Mouse (Mus musculus): ENCODE measurements around the gene Gphb5. TPM values are rescaled to one million over a fixed set of nuclear protein-coding genes. Genes with fewer than 3 reads are reported as not detected.
"Not testable (repeated sequence)": the region's sequence is repeated elsewhere in the genome, so short reads cannot be mapped to it uniquely, and the experiment has no call there.

The Gphb5 gene
- polyA plus RNA-seq, 1 experiment = not detected

DNA sequence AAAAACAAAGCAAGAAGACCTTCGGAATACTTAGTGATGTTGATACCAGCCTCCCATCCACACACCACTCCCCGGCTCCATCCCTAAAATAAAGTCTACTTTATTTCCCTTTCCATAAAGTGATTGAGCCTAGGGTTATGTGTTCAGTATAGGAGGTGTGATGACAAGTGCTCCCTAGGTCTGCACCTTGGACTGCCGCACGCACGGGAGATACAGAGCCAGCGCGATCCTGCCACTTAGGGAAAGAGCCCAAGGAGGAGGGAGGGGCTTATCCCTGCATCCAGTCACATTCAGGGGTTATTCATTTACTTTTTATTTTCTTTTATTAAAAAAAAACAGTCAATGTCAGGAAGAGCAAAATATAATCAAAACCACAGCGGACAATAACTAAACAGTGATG, 34.0 kb upstream of the Gphb5 start:
- DNase-seq = no peak
- Histone ChIP-seq H3K27ac (ENCODE audit: insufficient read depth, low read depth, low read length) (no peak overlapping the region), H3K4me3 (ENCODE audit: insufficient read depth, low read depth, low read length) (no peak overlapping the region), H3K4me1 (ENCODE audit: control insufficient read depth, insufficient read depth, low read length) (peaks cover 8% of the 10 kb centered on the region; the same call in 1 of the 2 replicates), H3K27me3 (replicated peaks; ENCODE audit: control insufficient read depth, insufficient read depth, low read length) (no peaks in the 10 kb centered on the region), H3K36me3 (ENCODE audit: control insufficient read depth, insufficient read depth, low read length) (peaks cover 1% of the 10 kb centered on the region; the same call in 1 of the 2 replicates)
- TF ChIP-seq POLR2A (IDR thresholded peaks at IDR 0.05; ENCODE audit: low read depth, low read length) = no peak
- no peak for TF ChIP-seq CTCF (conservative IDR thresholded peaks at IDR 0.05; ENCODE audit: insufficient read depth, insufficient read length, low read depth, low read length)
- WGBS = 64% methylated on average over 8 of the region's 8 CpGs

DNA sequence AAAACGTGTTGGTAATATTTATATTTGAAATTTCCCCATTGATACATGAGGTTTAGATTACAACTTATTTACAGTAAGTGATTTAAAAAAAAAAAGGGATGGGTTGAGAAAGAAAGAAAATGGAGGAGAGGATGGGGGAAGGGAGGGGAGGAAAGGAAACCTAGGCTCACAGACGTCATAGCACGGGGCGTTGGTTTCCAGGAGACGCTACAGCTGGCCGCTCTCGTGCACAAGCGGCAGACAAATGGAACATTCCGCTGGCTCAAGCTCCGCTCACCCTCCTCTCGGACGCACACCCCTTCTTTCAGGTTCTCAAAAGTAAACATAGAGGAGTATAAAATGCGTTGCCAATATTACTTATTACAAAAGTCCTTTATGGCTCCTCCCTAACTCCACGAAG, 33.4 kb upstream of the Gphb5 start:
- Histone ChIP-seq H3K36me3 (ENCODE audit: control insufficient read depth, insufficient read depth, low read length) (peaks cover 1% of the 10 kb centered on the region; the same call in 1 of the 2 replicates), H3K4me1 (ENCODE audit: control insufficient read depth, insufficient read depth, low read length) (peaks cover 8% of the 10 kb centered on the region; the same call in 1 of the 2 replicates), H3K27ac (ENCODE audit: insufficient read depth, low read depth, low read length) (peak overlapping the region; percentile 42; the same call in 1 of the 2 replicates), H3K27me3 (replicated peaks; ENCODE audit: control insufficient read depth, insufficient read depth, low read length) (no peaks in the 10 kb centered on the region), H3K4me3 (ENCODE audit: insufficient read depth, low read depth, low read length) (no peak overlapping the region)
- TF ChIP-seq POLR2A (IDR thresholded peaks at IDR 0.05; ENCODE audit: low read depth, low read length) (no peak), CTCF (conservative IDR thresholded peaks at IDR 0.05; ENCODE audit: insufficient read depth, insufficient read length, low read depth, low read length) (no peak)
- WGBS = 45% methylated on average over 14 of the region's 14 CpGs
- no peak for DNase-seq

DNA sequence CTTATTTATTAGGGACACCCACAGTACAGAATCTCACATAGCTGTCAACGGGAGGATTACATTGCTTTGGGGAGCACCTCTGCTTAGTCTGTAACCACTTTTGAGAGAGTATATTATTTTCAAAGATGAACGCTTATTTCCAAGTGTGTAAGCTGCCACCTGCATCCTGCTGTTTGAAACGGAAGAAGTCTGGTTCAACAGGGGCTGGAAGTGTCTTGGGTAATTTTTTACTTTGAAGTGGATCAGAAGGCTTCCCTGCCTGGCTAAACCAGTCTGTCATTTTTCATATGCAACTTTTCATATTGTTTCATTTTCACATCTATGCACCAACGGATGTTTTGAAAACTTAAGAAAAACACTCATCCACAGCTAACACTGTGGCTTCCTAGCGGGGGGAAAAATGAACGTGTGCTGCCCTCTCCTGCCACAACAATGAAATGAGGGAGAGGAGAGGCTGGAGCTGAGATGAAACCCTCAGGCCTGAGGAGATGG, 32.9 kb upstream of the Gphb5 start:
- Histone ChIP-seq H3K36me3 (ENCODE audit: control insufficient read depth, insufficient read depth, low read length) (peaks cover 1% of the 10 kb centered on the region; the same call in 1 of the 2 replicates), H3K4me3 (ENCODE audit: insufficient read depth, low read depth, low read length) (no peak overlapping the region), H3K27ac (ENCODE audit: insufficient read depth, low read depth, low read length) (peak overlapping the region; percentile 42; the same call in 1 of the 2 replicates), H3K4me1 (ENCODE audit: control insufficient read depth, insufficient read depth, low read length) (peaks cover 8% of the 10 kb centered on the region; the same call in 1 of the 2 replicates), H3K27me3 (replicated peaks; ENCODE audit: control insufficient read depth, insufficient read depth, low read length) (no peaks in the 10 kb centered on the region)
- no peak for TF ChIP-seq POLR2A (IDR thresholded peaks at IDR 0.05; ENCODE audit: low read depth, low read length)
- TF ChIP-seq CTCF (conservative IDR thresholded peaks at IDR 0.05; ENCODE audit: insufficient read depth, insufficient read length, low read depth, low read length) = peak; percentile 48
- no peak for DNase-seq
- WGBS = 47% methylated on average over 6 of the region's 6 CpGs

DNA sequence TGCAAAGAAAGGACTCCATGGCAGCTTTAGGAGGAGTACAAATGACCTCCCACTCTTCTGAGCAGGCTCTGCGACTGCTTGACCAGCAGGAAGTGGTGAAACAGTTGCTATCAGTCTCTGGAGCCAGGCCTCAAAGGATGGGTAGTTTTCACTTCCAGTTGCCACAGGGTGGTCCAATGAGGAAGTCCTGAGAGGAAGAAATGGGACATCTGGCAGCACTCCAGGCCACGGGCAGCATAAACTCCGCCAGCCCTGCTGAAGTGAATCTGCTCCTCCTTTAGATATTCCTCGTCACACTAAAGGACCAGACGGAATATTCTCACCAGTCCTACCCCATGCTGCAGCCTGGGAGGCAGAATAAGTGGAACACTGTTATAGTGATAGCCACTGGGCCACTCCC, 32.3 kb upstream of the Gphb5 start:
- Histone ChIP-seq H3K4me3 (ENCODE audit: insufficient read depth, low read depth, low read length) (no peak overlapping the region), H3K36me3 (ENCODE audit: control insufficient read depth, insufficient read depth, low read length) (peaks cover 1% of the 10 kb centered on the region; the same call in 1 of the 2 replicates), H3K27ac (ENCODE audit: insufficient read depth, low read depth, low read length) (no peak overlapping the region), H3K27me3 (replicated peaks; ENCODE audit: control insufficient read depth, insufficient read depth, low read length) (no peaks in the 10 kb centered on the region), H3K4me1 (ENCODE audit: control insufficient read depth, insufficient read depth, low read length) (peaks cover 8% of the 10 kb centered on the region; the same call in 1 of the 2 replicates)
- peak; percentile 60 for DNase-seq
- no peak for TF ChIP-seq CTCF (conservative IDR thresholded peaks at IDR 0.05; ENCODE audit: insufficient read depth, insufficient read length, low read depth, low read length)
- no peak for TF ChIP-seq POLR2A (IDR thresholded peaks at IDR 0.05; ENCODE audit: low read depth, low read length)
- WGBS = 68% methylated on average over 5 of the region's 5 CpGs

DNA sequence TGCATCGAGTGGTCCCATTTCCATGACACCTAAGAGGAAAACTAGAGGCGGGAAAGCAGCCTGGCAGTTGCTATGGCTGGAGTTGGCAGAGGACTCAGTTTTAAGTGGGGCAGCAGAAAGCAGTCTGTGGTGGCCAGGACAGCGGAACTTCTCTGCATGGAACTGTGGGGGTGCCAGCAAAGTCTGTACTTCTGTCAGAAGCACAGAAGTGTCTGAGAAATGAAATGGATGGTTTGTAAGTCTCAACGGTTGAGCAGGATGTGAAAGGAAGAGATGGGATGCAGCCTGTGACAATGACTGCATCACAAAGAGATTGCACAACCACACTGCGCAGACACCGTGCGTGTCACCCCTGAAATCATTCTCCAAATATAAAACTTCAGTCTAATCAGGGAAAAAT, 29.7 kb upstream of the Gphb5 start:
- TF ChIP-seq CTCF (conservative IDR thresholded peaks at IDR 0.05; ENCODE audit: insufficient read depth, insufficient read length, low read depth, low read length) (no peak), POLR2A (IDR thresholded peaks at IDR 0.05; ENCODE audit: low read depth, low read length) (no peak)
- Histone ChIP-seq H3K36me3 (ENCODE audit: control insufficient read depth, insufficient read depth, low read length) (no peaks in the 10 kb centered on the region), H3K27ac (ENCODE audit: insufficient read depth, low read depth, low read length) (no peak overlapping the region), H3K4me1 (ENCODE audit: control insufficient read depth, insufficient read depth, low read length) (peaks cover 8% of the 10 kb centered on the region; the same call in 1 of the 2 replicates), H3K27me3 (replicated peaks; ENCODE audit: control insufficient read depth, insufficient read depth, low read length) (no peaks in the 10 kb centered on the region), H3K4me3 (ENCODE audit: insufficient read depth, low read depth, low read length) (no peak overlapping the region)
- DNase-seq = no peak
- WGBS = 88% methylated on average over 7 of the region's 7 CpGs

DNA sequence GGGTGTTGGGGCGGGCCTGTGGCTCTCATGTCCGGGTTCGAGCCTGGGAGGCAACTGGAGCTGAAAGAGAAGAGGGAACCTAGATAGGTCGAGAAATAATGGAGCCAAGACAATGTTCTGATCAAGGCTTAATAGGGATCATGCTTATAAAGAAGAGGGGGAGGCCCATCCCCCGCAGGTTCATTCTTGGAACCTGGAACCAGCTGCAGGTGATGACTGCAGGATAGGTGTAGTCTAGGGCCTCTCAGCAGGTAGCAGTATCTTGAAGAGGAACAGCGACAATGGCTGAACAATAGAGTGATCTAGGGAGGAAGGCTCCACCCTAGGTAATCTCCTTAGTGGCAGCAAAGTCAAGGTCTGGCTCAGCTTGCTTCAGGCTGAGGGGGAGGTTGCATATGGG, 15.8 kb upstream of the Gphb5 start:
- not testable (repeated sequence) for H3K27ac ChIP-seq (ENCODE audit: insufficient read depth, low read depth, low read length); DNase-seq; H3K36me3 ChIP-seq (ENCODE audit: control insufficient read depth, insufficient read depth, low read length); H3K4me1 ChIP-seq (ENCODE audit: control insufficient read depth, insufficient read depth, low read length); H3K27me3 ChIP-seq (replicated peaks; ENCODE audit: control insufficient read depth, insufficient read depth, low read length); H3K4me3 ChIP-seq (ENCODE audit: insufficient read depth, low read depth, low read length)
- 86% methylated on average over 6 of the region's 6 CpGs for WGBS

DNA sequence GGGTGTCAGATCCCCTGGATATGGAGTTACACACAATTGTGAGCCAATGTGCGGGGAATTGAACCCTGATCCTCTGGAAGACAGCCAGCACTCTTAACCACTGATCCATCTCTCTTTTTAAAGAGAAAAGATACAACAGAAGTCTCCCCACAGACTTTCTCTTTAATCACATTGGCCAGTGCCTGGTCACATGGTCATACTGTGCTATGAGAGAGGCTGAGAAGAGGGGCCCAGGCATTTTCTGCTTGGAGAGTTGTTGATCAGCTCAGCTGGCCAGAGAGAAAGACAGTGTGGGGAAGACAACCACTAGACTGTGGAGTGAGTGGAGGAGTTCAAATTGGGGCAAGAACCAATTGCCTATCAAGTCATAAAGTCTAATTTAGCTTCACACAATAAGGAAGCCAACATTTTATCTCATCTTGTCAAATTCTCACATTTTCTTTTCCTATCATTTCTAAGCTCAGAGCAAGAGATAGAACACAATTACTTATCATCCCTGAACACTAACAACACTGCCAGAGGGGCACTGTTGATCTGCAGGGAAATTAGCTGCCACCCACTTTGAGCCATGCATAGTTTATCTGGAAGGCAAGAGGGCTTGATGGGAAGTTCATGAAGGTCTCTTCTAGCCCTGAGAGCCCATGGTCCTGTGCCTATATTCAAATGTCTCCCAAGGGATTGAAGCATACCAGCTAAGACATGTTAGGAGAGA, 13.3 kb upstream of the Gphb5 start:
- Histone ChIP-seq H3K4me1 (ENCODE audit: control insufficient read depth, insufficient read depth, low read length) (no peaks in the 10 kb centered on the region), H3K27me3 (replicated peaks; ENCODE audit: control insufficient read depth, insufficient read depth, low read length) (no peaks in the 10 kb centered on the region), H3K4me3 (ENCODE audit: insufficient read depth, low read depth, low read length) (no peak overlapping the region), H3K36me3 (ENCODE audit: control insufficient read depth, insufficient read depth, low read length) (no peaks in the 10 kb centered on the region), H3K27ac (ENCODE audit: insufficient read depth, low read depth, low read length) (no peak overlapping the region)
- no peak for DNase-seq
- TF ChIP-seq POLR2A (IDR thresholded peaks at IDR 0.05; ENCODE audit: low read depth, low read length) = no peak
- no peak for TF ChIP-seq CTCF (conservative IDR thresholded peaks at IDR 0.05; ENCODE audit: insufficient read depth, insufficient read length, low read depth, low read length)
- WGBS = 70% methylated on average over 1 of the region's 1 CpGs
